Mouse (Mus musculus) lung, adult 18-20 months (tissue): ENCODE data around the gene Prrt3.

Source experiments
- DNase-seq, 2 experiments: peaks; one replicate each; pipeline ENCODE4 v3.0.0; 2022; ENCODE audit warnings: mixed read lengths in 2 of 2

Prrt3 gene

DNA sequence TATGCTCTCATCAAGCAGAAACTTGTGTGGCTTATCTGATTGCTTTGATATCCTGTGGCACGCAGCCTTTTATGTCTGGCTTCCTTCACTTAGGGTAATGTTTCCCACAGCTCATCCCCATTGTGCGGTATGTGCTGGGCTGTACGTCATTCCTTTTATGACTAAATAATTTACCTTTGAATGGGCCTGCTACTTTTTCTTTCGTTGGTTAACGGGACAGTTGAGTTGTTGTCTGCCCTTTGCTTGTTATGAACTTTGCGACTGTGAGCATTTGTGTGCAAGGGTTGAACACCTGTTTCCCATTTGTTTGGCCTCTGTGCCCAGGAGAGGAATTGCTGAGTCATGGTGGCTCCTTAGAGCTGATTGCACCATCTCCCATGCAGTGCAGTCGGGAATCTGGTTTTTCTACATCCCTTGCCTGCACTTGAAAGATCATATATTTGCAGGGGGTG lies 14.6 kb downstream of the Prrt3 start:
- peak; percentile 71 to 81 for DNase-seq

DNA sequence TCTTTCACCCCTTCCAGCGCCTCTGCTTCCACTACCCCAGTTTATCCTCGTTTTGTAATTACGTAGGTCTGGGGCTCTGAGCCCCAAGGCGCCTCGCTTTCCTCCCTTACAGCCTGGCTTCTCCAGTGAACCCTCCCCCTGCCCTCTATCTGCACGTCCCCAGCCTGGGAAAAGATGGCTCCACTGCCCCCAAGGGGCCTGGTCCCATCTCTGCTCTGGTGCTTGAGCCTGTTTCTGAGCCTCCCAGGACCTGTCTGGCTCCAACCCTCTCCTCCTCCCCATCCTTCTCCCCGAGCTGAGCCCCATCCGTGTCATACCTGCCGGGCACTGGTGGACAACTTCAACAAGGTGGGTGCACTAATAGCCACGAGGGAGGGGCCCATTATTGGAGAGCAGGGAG lies 18.0 kb downstream of the Prrt3 start:
- peak in 1 of 2 experiments; percentile 21 for DNase-seq

DNA sequence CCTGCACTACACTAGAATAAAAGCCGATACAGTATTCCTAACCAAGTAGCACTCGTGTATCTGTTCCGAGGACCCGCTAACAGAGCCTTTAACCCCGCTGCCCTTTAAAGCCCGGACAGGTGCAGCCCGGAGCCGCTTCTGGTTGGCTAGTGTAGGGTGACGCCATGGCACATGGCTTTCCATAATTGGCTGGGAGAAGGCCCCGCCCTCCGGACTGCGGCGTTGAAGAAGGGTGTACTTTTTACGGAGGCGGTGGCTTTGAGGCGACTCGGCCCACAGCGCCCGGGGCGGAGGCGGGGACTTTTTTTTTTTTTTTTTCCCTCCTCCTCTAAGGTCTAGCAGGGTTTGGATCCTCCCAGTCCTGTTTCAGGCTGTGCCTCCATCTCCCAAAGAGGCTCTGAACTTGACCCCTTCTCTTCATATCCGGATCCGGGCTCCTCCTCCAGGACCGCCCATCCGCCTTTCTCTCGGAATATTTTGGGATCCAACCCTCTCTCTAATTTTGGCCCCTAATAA lies 18.6 kb downstream of the Prrt3 start, which contains the start of gene Creld1:
Gene Creld1, plus strand, starts transcription at position 198 of the 516 bp plus-strand sequence.
- peak; percentile 97 to 98 for DNase-seq

DNA sequence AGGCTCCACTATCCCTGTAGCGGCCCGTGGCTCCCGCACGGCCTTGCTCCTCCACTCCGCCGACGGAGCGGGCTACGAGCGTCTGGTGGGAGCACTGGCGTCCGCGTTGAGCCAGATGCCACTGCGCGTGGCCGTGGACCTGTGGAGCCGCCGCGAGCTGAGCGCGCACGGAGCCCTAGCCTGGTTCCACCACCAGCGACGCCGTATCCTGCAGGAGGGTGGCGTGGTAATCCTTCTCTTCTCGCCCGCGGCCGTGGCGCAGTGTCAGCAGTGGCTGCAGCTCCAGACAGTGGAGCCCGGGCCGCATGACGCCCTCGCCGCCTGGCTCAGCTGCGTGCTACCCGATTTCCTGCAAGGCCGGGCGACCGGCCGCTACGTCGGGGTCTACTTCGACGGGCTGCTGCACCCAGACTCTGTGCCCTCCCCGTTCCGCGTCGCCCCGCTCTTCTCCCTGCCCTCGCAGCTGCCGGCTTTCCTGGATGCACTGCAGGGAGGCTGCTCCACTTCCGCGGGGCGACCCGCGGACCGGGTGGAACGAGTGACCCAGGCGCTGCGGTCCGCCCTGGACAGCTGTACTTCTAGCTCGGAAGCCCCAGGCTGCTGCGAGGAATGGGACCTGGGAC lies 19.1 kb downstream of the Prrt3 start:
- DNase-seq, result peak; percentile 38 to 39

DNA sequence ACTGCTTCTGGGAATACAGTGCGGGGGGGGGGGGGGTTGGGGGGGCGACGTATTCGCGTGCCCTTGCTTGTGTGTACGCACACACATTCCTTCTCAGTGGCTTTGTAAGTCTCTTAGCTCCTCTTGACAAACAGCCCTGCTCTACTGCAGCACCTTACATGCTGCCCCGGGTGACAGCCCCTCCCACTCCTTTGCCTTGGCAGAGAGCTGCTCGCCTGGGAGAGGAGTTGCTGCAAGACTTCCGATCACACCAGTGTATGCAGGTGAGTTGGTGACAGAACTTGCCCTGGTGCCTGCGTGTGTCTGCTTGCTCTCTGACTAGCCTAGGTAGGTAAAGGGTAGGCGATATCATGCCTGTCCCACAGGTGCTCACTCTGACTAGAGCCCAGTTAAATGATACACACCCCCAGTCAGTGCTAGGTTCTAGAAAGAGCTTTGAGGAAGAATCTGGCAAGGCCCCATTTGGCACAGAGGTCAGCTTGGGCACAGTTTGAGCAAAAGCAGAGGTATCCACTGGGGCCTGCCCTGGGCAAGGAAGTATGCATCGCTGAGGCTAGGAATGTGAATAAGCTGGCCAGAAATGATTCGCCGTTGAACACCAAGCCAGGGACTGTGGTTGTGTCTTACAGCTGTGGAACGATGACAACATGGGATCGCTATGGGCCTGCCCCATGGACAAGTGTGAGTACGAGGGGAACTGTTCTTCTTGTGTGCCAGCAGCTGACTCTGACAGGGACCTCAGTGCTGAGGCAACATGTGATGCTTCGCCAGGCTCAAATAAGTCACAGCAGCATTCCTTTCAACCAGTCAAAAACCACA lies 21.0 kb downstream of the Prrt3 start:
- DNase-seq, result peak; percentile 71 to 82

DNA sequence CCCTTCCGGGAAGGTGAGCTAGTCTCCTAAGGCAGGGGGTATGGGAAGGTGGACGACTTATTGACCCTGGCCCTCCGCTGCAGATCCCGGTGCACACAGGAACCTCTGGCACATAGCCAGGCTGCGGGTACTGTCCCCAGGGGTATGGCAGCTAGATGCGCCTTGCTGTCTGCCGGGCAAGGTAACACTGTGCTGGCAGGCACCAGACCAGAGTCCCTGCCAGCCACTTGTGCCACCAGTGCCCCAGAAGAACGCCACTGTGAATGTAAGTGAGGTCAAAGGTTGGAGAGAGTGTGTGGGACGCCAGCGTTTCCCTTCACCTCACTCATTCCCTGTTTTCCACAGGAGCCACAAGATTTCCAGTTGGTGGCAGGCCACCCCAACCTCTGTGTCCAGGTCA lies 22.8 kb downstream of the Prrt3 start:
- DNase-seq, result no peak

DNA sequence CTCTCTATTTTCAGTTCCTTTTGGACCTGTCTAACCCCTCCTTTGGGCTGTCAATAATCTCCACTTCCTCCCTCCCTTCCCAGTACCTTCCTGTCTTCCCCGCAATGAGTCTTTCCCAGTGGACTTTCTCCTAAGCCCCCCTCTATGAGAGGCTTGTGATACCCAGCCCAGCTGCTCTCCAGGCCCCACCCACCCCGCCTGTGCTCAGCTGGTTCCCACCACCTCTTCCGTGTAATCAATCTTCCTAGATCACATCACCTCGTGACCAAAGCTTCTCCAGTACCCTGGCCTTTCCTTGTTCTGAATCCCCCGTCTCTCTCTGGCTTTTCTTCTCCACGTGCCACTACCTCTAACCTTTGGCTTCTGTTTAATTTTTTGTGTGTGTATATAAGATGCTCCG lies 24.4 kb downstream of the Prrt3 start:
- no peak for DNase-seq

DNA sequence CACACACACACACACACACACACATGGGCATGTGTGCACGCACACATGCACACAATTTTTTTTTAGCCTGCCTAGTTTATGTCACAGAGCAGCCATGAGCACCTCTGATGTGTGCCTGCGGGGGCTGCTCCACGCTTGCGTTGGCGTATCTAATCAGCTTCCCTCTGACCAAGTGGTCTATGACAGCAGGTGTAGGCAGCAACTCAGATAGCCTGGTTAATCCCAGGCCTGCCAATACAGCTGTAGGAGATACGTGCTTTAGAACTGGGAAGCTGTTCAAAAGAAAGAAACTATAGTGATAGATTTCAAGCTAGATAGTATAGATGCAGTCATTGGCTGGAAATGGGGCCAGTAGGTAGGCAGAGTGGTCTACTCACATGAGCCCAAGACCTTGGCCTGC lies 28.0 kb downstream of the Prrt3 start:
- DNase-seq, result no peak

DNA sequence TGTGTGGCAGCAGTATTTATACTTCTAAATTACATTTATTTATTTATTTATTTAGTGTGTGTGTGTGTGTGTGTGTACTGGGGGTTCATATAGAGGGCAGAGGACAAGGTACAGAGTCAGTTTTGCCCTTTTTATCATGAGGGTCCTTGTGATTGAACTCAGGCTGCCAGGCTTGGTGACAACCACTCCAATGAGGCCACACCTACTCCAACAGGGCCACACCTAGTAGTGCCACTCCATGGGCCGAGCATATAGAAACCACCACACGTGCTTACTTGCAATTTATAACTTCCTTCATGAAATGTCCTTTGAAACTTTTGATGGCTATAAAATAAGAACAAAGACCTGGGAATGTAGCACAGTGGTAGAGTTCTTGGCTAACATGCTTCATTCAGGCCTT lies 28.5 kb downstream of the Prrt3 start:
- no peak for DNase-seq

DNA sequence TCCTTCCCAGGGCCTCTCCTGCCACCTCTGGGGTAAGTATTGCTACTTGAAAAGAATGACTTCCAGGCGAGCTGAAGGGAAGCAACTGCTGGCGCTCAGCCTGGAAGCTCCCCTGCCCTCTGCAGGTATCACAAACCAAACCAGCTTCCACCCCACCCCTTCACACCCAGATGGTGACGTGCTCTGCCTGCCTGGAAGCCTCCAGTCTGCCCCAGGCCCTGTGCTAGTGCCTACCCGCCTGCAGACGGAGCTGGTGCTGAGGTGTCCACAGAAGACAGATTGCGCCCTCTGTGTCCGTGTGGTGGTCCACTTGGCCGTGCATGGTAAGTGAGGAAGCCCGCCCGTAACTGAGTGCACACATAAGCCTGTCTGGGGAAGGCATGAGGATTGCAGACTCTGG lies 29.7 kb downstream of the Prrt3 start:
- DNase-seq, result peak in 1 of 2 experiments; percentile 35

DNA sequence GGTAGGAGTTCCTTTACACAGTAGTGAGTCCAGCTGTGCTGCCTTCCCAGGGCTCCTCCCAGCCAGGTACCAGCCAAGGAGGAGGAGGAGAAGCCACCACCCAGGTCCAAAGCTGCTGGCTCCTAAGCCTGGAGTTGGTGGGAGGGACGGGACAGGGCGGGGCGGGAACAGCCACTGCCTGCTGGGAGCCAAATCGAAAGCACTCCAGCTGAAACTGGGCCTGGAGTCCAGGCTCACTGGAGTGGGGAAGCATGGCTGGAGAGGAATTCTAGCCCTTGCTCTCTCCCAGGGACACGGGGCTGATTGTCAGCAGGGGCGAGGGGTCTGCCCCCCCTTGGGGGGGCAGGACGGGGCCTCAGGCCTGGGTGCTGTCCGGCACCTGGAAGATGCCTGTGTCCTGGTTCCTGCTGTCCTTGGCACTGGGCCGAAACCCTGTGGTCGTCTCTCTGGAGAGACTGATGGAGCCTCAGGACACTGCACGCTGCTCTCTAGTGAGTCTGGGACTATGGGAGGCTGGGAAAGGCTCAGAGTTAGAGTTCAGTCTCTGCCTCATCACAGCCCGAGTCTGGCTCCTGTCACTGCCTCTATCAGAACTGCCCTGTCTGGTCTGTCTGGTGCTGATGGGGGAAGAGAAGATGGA lies 30.3 kb downstream of the Prrt3 start, which contains the start of gene Il17rc:
Gene Il17rc, plus strand, starts transcription at position 131 of the 640 bp plus-strand sequence.
- DNase-seq, result peak; percentile 82 to 88

DNA sequence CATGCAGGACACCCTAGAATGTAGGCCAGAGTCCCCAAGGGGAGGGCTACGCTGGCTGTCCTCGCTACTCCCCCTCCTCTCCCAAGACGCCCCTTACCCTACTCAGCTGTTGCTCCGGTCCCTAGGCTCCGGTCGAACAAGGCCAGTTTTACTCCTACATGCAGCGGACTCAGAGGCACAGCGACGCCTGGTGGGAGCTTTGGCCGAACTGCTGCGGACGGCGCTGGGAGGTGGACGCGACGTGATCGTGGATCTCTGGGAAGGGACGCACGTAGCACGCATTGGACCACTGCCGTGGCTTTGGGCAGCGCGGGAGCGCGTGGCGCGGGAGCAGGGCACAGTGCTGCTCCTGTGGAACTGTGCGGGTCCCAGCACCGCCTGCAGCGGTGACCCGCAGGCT lies 32.3 kb downstream of the Prrt3 start:
- peak; percentile 77 to 84 for DNase-seq

DNA sequence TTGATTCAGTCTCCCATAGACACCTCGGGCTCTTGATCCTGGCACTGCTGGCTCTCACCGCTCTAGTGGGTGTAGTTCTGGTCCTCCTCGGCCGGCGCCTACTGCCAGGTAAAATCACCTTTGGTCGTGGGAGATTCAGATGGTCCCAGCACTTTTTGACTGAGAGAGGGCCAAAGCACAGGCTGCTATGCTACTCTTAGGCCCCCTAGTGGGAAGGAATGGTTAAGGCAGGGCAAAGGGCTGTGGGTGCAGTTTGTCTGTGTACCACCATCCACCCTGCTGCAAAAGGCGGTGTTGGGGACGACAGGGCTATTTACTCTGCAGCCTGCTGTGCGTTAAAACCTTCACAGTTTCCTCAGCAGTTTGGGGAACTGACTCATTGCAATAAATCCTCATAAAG lies 32.7 kb downstream of the Prrt3 start:
- peak; percentile 71 to 80 for DNase-seq

DNA sequence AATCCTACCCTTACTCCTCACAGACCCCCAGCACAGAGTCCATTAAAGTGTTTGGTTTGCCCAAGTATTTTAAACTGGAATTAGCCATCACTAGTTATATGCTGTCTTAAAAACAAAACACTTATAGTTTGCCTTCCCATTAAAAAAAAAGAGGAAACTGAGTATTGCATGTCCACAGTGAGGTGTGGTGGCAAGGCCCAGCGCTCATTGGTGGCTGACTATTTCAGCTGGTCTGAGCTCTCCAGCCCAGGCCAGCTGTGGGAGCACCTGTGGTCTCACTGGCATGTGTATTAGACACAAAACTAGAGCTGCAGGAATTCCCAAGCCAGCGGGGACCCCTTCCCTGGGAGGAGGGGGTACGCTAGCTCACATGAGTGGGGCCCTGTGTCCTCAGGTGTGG lies 33.2 kb downstream of the Prrt3 start:
- no peak for DNase-seq

DNA sequence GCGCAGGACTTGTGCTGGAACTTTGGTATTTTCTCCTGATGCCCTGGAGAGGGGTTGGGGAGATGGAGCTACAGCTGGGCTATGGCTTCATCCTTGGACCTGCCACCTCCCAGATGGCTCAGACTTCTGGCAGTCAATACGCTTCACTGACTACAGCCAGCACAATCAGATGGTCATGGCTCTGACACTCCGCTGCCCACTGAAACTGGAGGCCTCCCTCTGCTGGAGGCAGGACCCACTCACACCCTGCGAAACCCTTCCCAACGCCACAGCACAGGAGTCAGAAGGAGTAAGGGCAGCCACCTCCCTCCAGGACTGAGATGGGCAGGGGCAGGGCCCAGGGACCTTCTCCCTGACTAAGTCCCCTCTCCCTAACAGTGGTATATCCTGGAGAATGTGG lies 36.1 kb downstream of the Prrt3 start:
- no peak for DNase-seq

DNA sequence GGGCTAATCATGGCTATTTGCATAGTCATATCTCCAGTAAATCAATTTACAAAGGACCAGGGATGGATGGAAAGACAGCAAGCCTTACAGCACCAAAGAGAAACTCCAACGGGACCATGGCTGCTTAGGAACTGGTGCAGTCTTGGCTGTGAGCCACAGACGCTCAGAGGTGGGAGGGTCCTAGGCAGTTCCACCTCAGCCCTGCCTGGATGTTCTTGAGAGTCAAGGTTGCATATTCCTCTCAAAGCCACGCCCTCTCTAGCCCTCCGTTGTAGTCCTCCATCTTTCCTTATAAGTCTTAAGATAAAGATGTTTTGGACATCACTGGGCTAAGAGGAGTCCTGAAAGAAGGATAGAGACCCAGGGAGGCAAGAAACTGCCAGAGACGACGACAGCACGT lies 37.7 kb downstream of the Prrt3 start:
- DNase-seq, result no peak

DNA sequence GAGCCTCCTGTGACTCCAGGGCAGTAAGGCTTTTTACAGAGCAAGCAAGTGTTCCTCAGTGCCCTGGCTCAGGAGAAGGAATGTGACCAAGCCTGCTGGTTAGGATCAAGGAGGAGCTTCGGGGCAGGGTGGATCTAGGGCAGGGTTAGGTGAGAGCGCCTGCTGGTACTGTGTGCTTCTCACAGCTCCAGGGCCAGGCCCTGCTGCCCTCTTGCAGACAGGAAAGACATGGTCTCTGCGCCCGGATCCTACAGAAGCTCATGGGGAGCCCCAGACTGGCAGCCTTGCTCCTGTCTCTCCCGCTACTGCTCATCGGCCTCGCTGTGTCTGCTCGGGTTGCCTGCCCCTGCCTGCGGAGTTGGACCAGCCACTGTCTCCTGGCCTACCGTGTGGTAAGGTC lies 43.1 kb downstream of the Prrt3 start:
- peak; percentile 84 to 88 for DNase-seq

DNA sequence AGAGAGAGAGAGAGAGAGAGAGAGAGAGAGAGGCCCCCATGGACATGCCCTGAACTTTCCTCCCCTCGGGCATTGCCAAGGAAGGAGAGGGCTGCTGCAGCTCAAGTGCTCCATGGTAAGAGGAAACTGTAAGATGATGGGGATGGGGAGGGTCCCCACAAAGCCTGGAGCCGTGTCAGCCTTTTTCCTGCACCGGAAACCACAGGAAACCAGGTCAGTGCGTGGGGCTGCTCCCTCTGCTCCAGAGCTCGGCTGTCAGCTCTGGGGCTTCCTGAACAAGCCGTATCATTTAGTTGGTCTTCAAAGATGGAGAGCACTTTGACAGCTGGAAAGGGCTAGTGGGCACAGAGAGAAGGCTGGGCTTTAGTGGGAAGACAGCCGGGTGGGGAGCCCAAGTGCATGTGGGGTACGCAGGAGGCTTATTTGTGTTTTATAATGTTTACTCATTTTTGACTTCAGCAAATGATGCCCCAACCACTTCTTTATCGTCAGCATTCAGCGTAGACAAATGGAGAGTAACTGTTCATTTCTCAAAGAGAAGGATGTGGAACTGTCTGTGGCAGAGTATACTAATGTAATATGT lies 43.7 kb downstream of the Prrt3 start, which contains the start of gene Il17re:
Gene Il17re, plus strand, starts transcription at position 533 of the 583 bp plus-strand sequence.
- DNase-seq, result no peak

DNA sequence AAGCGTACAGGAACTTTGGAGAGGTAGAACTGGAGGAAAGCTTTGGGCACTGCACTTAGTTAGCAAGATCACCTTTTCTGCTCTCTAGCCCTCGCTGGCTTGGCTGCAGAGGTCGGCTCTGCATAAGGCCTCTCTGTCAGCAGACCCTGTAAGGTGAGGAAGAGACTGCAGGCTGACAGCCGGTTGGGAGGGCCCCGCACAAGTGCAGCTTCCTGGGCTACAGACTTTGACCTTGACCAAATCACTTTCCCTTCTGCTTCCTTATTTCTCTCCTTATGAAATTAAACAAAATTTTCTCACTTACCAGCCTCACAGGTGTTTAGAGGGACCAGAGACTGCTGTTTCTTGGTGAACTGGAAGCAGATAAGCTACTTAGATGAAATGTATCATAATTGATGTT lies 46.7 kb downstream of the Prrt3 start:
- DNase-seq, result no peak

DNA sequence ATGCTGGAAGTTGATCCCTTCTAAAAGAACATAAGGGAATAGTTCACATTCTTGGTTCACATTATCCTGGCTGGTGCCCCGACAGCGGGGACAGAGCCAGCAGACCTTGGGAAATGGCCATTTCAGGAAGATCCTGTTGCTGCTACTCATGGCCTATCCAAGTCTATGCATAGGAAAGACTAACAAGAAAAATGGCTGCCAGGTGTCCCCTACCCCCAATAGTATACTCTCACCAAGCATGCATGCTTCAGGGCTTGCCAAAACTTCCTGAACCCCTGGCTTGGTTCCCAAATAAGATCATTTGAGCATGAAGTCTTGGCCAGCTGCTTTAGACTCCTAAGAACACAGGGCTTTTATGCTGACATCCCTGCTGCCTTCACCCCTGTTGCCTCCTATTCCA lies 49.9 kb downstream of the Prrt3 start:
- DNase-seq, result no peak

DNA sequence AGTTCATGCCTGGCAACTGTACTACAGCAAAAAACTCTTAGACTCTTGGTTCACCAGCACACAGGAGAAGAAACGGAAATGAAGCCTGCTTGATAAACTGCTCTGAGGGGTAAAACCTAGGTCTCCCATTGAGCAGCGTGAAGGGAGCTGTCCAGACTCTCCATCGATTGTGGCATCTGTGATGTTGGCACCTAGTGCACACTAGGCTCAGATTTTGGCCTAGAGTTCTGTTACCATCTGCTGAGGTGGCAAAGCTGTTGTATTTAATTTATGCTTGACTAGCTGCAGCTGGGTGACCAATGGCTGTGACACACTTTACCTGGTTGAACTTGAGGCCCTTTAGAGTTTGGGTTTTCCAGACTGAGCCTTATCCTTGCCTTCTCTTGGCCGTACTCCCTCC lies 54.1 kb downstream of the Prrt3 start:
- no peak for DNase-seq

DNA sequence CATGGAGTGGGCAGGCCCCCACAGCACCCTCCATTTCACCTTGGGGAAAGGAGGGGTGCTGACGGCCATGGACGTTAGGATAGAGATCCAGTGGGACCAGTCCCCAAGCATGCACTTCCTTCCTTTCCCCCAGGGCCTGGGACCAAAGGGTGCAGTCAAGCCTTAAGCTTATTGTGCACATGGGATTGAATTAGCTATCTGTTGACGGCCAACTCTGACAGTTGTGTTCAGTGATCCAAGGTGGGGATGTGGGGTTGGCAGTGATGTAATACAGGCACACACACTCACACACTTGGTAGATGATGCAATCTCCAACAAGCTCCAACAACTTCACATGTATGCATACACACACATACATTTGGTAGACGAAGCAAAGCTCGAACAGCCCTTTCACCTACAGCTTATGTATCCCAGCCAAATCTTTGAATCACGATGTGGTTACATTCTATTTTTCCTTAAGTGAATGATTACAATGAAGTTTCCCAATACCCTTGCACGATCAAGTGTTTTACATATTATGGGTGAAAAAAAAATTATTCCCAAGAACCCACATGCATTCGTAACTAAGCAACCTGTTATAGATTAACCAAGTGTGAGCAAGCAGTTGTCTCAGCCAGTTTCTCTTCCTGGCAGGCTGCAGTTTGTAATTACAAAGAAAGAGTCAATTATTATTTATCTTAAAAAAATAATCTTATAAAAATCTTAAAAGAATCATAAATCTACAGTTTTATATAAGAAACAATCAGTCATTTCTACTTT lies 57.3 kb downstream of the Prrt3 start:
- DNase-seq, result no peak
